Mouse (Mus musculus) adrenal gland, adult 18-20 months (tissue): ENCODE measurements at regions not wholly inside any gene's neighbourhood (a gene's known extent, or its start where the extent isn't known, plus 50 kb on each side); places are given as distances from the start of the nearest gene placed in this dataset.

Source experiments
- DNase-seq, 2 experiments: peaks; one replicate each; pipeline ENCODE4 v3.0.0; 2021 to 2022; ENCODE audit warnings: low spot score in 2 of 2

- DNase-seq, result no peak
These were observed 723.1 kb upstream of the 4930452B06Rik start for GRCm38 (mm10) chr14:9389180-9389579.
